Mouse (Mus musculus) olfactory bulb, adult 2 months (tissue): ENCODE measurements around the gene Rpl32.
"Not testable (repeated sequence)": the region's sequence is repeated elsewhere in the genome, so short reads cannot be mapped to it uniquely, and the experiment has no call there.

Source experiments
- CTCF ChIP-seq: fragments of 200-500 bp; IDR thresholded peaks from 2 replicates; pipeline ENCODE4 v1.5.1; 2012; ENCODE audit warnings: low read depth, mild to moderate bottlenecking, low read length, moderate library complexity; ENCODE audit not compliant: insufficient read depth
- POLR2A ChIP-seq: fragments of 200-500 bp; IDR thresholded peaks from 2 replicates; pipeline ENCODE4 v1.6.1; 2012; ENCODE audit warnings: mild to moderate bottlenecking, low read depth, low read length, moderate library complexity; ENCODE audit not compliant: insufficient read depth

DNA sequence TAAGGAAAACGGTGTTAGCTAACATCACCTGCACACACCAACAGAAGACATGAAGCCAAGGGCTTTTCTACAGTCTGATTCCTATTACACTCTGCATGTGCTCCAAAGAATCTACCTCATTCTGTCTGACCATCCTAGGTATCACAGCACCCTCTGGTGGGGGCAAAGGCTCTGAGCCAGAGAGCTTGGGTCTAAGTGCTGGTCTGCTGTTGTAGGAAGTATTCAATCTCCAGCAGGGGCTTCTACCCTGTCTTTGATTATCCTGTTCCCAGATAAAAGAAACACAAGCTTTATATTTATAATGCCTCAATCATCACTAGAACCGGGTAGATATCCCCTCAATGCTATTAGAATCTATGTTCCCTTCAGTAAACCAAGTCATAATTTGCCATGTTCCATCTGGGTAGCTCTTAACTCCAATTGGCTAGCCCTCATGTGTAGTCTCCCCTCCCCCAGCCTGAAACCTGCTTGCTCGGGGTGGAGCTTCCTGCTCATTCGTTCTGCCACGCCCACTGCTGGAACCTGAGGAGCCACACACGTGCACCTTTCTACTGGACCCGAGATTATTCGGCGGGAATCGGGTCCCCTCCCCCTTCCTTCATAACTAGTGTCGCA lies 15.4 kb upstream of the Rpl32 start:
- TF ChIP-seq POLR2A, CTCF: not testable (repeated sequence)
